Mouse (Mus musculus): ENCODE measurements around the gene Cox19.
A peak's percentile ranks its signal among the peaks of the same experiment; 100 is the strongest.
"Not testable (repeated sequence)": the region's sequence is repeated elsewhere in the genome, so short reads cannot be mapped to it uniquely, and the experiment has no call there.

Gene Cox19

GRCm38 (mm10) chr5:139351134-139351533, at the start of gene Cox19:
Cox19 (minus strand) TSS chr5:139351418.
- no peak for DNase-seq (ENCODE audit: low spot score in 2 of 2)

- DNase-seq (ENCODE audit: low spot score in 2 of 2) = no peak
Observed at GRCm38 (mm10) chr5:139399991-139400390, 48.8 kb upstream of the Cox19 start.

GRCm38 (mm10) chr5:139398786-139399185, 47.6 kb upstream of the Cox19 start:
- no peak for DNase-seq (ENCODE audit: low spot score in 2 of 2)

- DNase-seq (ENCODE audit: low spot score in 2 of 2) = peak; percentile 91 to 94
Observed at GRCm38 (mm10) chr5:139397959-139398753, 46.9 kb upstream of the Cox19 start.

GRCm38 (mm10) chr5:139397359-139397916, 46.2 kb upstream of the Cox19 start:
- DNase-seq (ENCODE audit: low spot score in 2 of 2) = no peak

GRCm38 (mm10) chr5:139395528-139395927, 44.3 kb upstream of the Cox19 start:
- DNase-seq (ENCODE audit: low spot score in 2 of 2) = no peak

- DNase-seq (ENCODE audit: low spot score in 2 of 2) = no peak
Observed at GRCm38 (mm10) chr5:139394399-139394798, 43.2 kb upstream of the Cox19 start.

- DNase-seq (ENCODE audit: low spot score in 2 of 2) = no peak
Observed at GRCm38 (mm10) chr5:139393197-139393588, 42.0 kb upstream of the Cox19 start.

GRCm38 (mm10) chr5:139392219-139393196, 41.3 kb upstream of the Cox19 start:
- DNase-seq (ENCODE audit: low spot score in 2 of 2) = no peak

GRCm38 (mm10) chr5:139391309-139391990, 40.2 kb upstream of the Cox19 start:
- DNase-seq (ENCODE audit: low spot score in 2 of 2) = no peak

- DNase-seq (ENCODE audit: low spot score in 2 of 2) = not testable (repeated sequence)
Observed at GRCm38 (mm10) chr5:139390324-139391119, 39.3 kb upstream of the Cox19 start.

- no peak for DNase-seq (ENCODE audit: low spot score in 2 of 2)
Observed at GRCm38 (mm10) chr5:139389676-139390061, 38.5 kb upstream of the Cox19 start.

GRCm38 (mm10) chr5:139388694-139389675, 37.8 kb upstream of the Cox19 start:
- no peak for DNase-seq (ENCODE audit: low spot score in 2 of 2)

- no peak for DNase-seq (ENCODE audit: low spot score in 2 of 2)
Observed at GRCm38 (mm10) chr5:139388195-139388570, 37.0 kb upstream of the Cox19 start.

GRCm38 (mm10) chr5:139387329-139388194, 36.3 kb upstream of the Cox19 start:
- no peak for DNase-seq (ENCODE audit: low spot score in 2 of 2)

- DNase-seq (ENCODE audit: low spot score in 2 of 2) = no peak
Observed at GRCm38 (mm10) chr5:139386047-139386446, 34.8 kb upstream of the Cox19 start.

GRCm38 (mm10) chr5:139384531-139384930, 33.3 kb upstream of the Cox19 start:
- no peak for DNase-seq (ENCODE audit: low spot score in 2 of 2)

- no peak for DNase-seq (ENCODE audit: low spot score in 2 of 2)
Observed at GRCm38 (mm10) chr5:139383234-139383633, 32.0 kb upstream of the Cox19 start.

- DNase-seq (ENCODE audit: low spot score in 2 of 2) = no peak
Observed at GRCm38 (mm10) chr5:139382760-139383159, 31.5 kb upstream of the Cox19 start.

Measured in frontal cortex, postnatal 25 days (tissue).